Mouse (Mus musculus) embryonic fibroblast, embryonic 13.5 days (primary cell): ENCODE measurements around the gene Ttc17. TPM values are rescaled to one million over a fixed set of nuclear protein-coding genes. Genes with fewer than 3 reads are reported as not detected.

Experiments used
- H3K27ac ChIP-seq: 2 replicates; pipeline ENCODE4 v1.5.1; 2012; ENCODE audit warnings: low read length, control low read depth, inconsistent platforms; ENCODE audit not compliant: insufficient read depth
- H3K4me1 ChIP-seq: 2 replicates; pipeline ENCODE4 v1.6.1; 2011; ENCODE audit warnings: low read length; ENCODE audit not compliant: control insufficient read depth, insufficient read depth
- H3K4me3 ChIP-seq: 2 replicates; pipeline ENCODE4 v1.5.1; 2011; ENCODE audit warnings: mild to moderate bottlenecking, control low read depth, low read length; ENCODE audit not compliant: insufficient read depth
- CTCF ChIP-seq: IDR thresholded peaks from 2 replicates; pipeline ENCODE4 v1.5.1; 2011; ENCODE audit warnings: mild to moderate bottlenecking, control low read depth, low read length, moderate library complexity, borderline replicate concordance; ENCODE audit not compliant: insufficient read depth
- POLR2A ChIP-seq: IDR thresholded peaks from 2 replicates; pipeline ENCODE4 v1.6.1; 2011; ENCODE audit warnings: low read depth, mild to moderate bottlenecking, control low read depth, low read length, moderate library complexity
- polyA plus RNA-seq: library from polyadenylated mRNA; stranded (reverse); fragments of >200 nt; gene quantifications from 2 replicates; pipeline ENCODE4 v1.2.4, GENCODE M21; 2011; ENCODE audit warnings: low read depth; ENCODE audit not compliant: missing spikeins, insufficient read length

The Ttc17 gene
- polyA plus RNA-seq, 1 experiment = 44.5 TPM

- Histone ChIP-seq H3K4me1 (peaks cover 6% of the 10 kb centered on the region; the same call in 1 of the 2 replicates), H3K4me3 (no peak overlapping the region), H3K27ac (peak overlapping the region; percentile 35; the same call in 1 of the 2 replicates)
- TF ChIP-seq POLR2A (no peak), CTCF (no peak)
Observed at GRCm38 (mm10) chr2:94339495-94339894, 67.0 kb downstream of the Ttc17 start.

- Histone ChIP-seq H3K4me1 (peaks cover 6% of the 10 kb centered on the region; the same call in 1 of the 2 replicates), H3K27ac (no peak overlapping the region), H3K4me3 (no peak overlapping the region)
- no peak for TF ChIP-seq POLR2A
- TF ChIP-seq CTCF = no peak
Observed at GRCm38 (mm10) chr2:94336336-94336735, 70.2 kb downstream of the Ttc17 start.

GRCm38 (mm10) chr2:94334742-94335046, 71.8 kb downstream of the Ttc17 start:
- no peak for TF ChIP-seq CTCF
- TF ChIP-seq POLR2A = no peak
- 0 out of 2 replicates have a peak, but pooled peaks cover 3% of the 10 kb centered on the region for H3K4me1 ChIP-seq
- H3K4me3 ChIP-seq = no peak overlapping the region
- H3K27ac ChIP-seq = no peak overlapping the region

GRCm38 (mm10) chr2:94333841-94334741, 72.4 kb downstream of the Ttc17 start:
- no peak for TF ChIP-seq POLR2A
- no peak for TF ChIP-seq CTCF
- Histone ChIP-seq H3K27ac (no peak overlapping the region), H3K4me3 (no peak overlapping the region), H3K4me1 (0 out of 2 replicates have a peak, but pooled peaks cover under 1% of the 10 kb centered on the region)

- Histone ChIP-seq H3K4me3 (no peak overlapping the region), H3K4me1 (no peaks in the 10 kb centered on the region), H3K27ac (no peak overlapping the region)
- TF ChIP-seq CTCF = no peak
- no peak for TF ChIP-seq POLR2A
Observed at GRCm38 (mm10) chr2:94333086-94333485, 73.4 kb downstream of the Ttc17 start.

GRCm38 (mm10) chr2:94329336-94329735, 77.2 kb downstream of the Ttc17 start:
- TF ChIP-seq POLR2A (no peak), CTCF (no peak)
- Histone ChIP-seq H3K4me1 (no peaks in the 10 kb centered on the region), H3K27ac (no peak overlapping the region), H3K4me3 (no peak overlapping the region)

- no peak overlapping the region for H3K4me3 ChIP-seq
- TF ChIP-seq CTCF (no peak), POLR2A (no peak)
- H3K4me1 ChIP-seq = no peaks in the 10 kb centered on the region
- no peak overlapping the region for H3K27ac ChIP-seq
Observed at GRCm38 (mm10) chr2:94327836-94328235, 78.7 kb downstream of the Ttc17 start.

- TF ChIP-seq CTCF = no peak
- TF ChIP-seq POLR2A = no peak
- Histone ChIP-seq H3K4me3 (no peak overlapping the region), H3K27ac (no peak overlapping the region), H3K4me1 (peaks cover 5% of the 10 kb centered on the region; the same call in 1 of the 2 replicates)
Observed at GRCm38 (mm10) chr2:94319780-94320179, 86.7 kb downstream of the Ttc17 start.

- no peak overlapping the region for H3K4me3 ChIP-seq
- peaks cover 5% of the 10 kb centered on the region; the same call in 1 of the 2 replicates for H3K4me1 ChIP-seq
- no peak overlapping the region for H3K27ac ChIP-seq
- no peak for TF ChIP-seq POLR2A
- TF ChIP-seq CTCF = no peak
Observed at GRCm38 (mm10) chr2:94316526-94316925, 90.0 kb downstream of the Ttc17 start.

- Histone ChIP-seq H3K4me1 (no peaks in the 10 kb centered on the region), H3K4me3 (no peak overlapping the region), H3K27ac (no peak overlapping the region)
- TF ChIP-seq CTCF = no peak
- TF ChIP-seq POLR2A = no peak
Observed at GRCm38 (mm10) chr2:94303984-94304383, 102.5 kb downstream of the Ttc17 start.
